Mouse (Mus musculus): ENCODE data around the gene Slc9a3. TPM values are rescaled to one million over a fixed set of nuclear protein-coding genes. Genes with fewer than 3 reads are reported as not detected.
A peak's percentile ranks its signal among the peaks of the same experiment; 100 is the strongest.

Gene Slc9a3
- polyA plus RNA-seq, 1 experiment from 2014 or later: not detected

GRCm38 (mm10) chr13:74208986-74209345 lies 87.7 kb downstream of the Slc9a3 start:
- H3K27ac ChIP-seq (ENCODE audit: poor library complexity, severe bottlenecking): peak overlapping the region; percentile 89
- peak overlapping the region; percentile 76 for H3K4me3 ChIP-seq
- peak overlapping the region; percentile 80 for H3K9ac ChIP-seq
- peaks cover 19% of the 10 kb centered on the region for H3K36me3 ChIP-seq
- WGBS: 14% methylated on average over 12 of the region's 12 CpGs
- H3K4me2 ChIP-seq: peak overlapping the region; percentile 82
- peaks cover 13% of the 10 kb centered on the region for H3K4me1 ChIP-seq (replicated peaks)
- peaks cover 16% of the 10 kb centered on the region; the same call in 1 of the 2 replicates for H3K27me3 ChIP-seq (replicated peaks)
- H3K9me3 ChIP-seq (replicated peaks): no peaks in the 10 kb centered on the region
- ATAC-seq (ENCODE audit: insufficient number of reproducible peaks, low FRiP score): peak; percentile 25; the same call in 1 of the 2 replicates

- Histone ChIP-seq H3K4me3 (no peak overlapping the region), H3K4me1 (replicated peaks) (no peaks in the 10 kb centered on the region), H3K9me3 (replicated peaks) (no peaks in the 10 kb centered on the region), H3K27me3 (replicated peaks) (peaks cover 18% of the 10 kb centered on the region; the same call in 1 of the 2 replicates), H3K27ac (ENCODE audit: poor library complexity, severe bottlenecking) (no peak overlapping the region), H3K4me2 (no peak overlapping the region), H3K36me3 (no peaks in the 10 kb centered on the region), H3K9ac (no peak overlapping the region)
- no peak for ATAC-seq (ENCODE audit: insufficient number of reproducible peaks, low FRiP score)
- WGBS: 65% methylated on average over 3 of the region's 3 CpGs
Observed at GRCm38 (mm10) chr13:74218441-74218840, 97.2 kb downstream of the Slc9a3 start.

Other genes with a start within 250 kb of the Slc9a3 start
- gene Trip13, start 183.7 kb upstream of the Slc9a3 start, polyA plus RNA-seq (2016; fragmentation: Nextera tagmentation; extraction: Ambion mirVana): 36.7 and 37.7 TPM in 2 replicates
- 39.8 and 41.0 TPM in 2 replicates for gene Brd9, start 183.6 kb upstream of the Slc9a3 start, polyA plus RNA-seq (2016; fragmentation: Nextera tagmentation; extraction: Ambion mirVana)
- gene Zdhhc11, start 157.6 kb upstream of the Slc9a3 start, polyA plus RNA-seq (2016; fragmentation: Nextera tagmentation; extraction: Ambion mirVana): not detected in 2 replicates
- 3.4 and 3.8 TPM in 2 replicates for gene Tppp, start 112.0 kb upstream of the Slc9a3 start, polyA plus RNA-seq (2016; fragmentation: Nextera tagmentation; extraction: Ambion mirVana)
- 12.8 and 15.3 TPM in 2 replicates for gene Cep72, start 59.2 kb upstream of the Slc9a3 start, polyA plus RNA-seq (2016; fragmentation: Nextera tagmentation; extraction: Ambion mirVana)
- gene Exoc3, start 87.3 kb downstream of the Slc9a3 start, polyA plus RNA-seq (2016; fragmentation: Nextera tagmentation; extraction: Ambion mirVana): 50.4 and 51.0 TPM in 2 replicates
- 0.73 and 0.82 TPM in 2 replicates for gene Ahrr, start 170.9 kb downstream of the Slc9a3 start, polyA plus RNA-seq (2016; fragmentation: Nextera tagmentation; extraction: Ambion mirVana)
- gene Pdcd6, start 196.1 kb downstream of the Slc9a3 start, polyA plus RNA-seq (2016; fragmentation: Nextera tagmentation; extraction: Ambion mirVana): 87.5 and 89.2 TPM in 2 replicates
- 450 and 465 TPM in 2 replicates for gene Sdha, start 228.8 kb downstream of the Slc9a3 start, polyA plus RNA-seq (2016; fragmentation: Nextera tagmentation; extraction: Ambion mirVana)
- gene Ccdc127, start 228.9 kb downstream of the Slc9a3 start, polyA plus RNA-seq (2016; fragmentation: Nextera tagmentation; extraction: Ambion mirVana): 48.7 and 54.9 TPM in 2 replicates
- 0.87 and 1.5 TPM in 2 replicates for gene Lrrc14b, start 242.5 kb downstream of the Slc9a3 start, polyA plus RNA-seq (2016; fragmentation: Nextera tagmentation; extraction: Ambion mirVana)

All from heart, embryonic 12.5 days (tissue).